Mouse (Mus musculus) kidney, postnatal 0 days (tissue): Measurements from ENCODE around the gene Golga1. TPM values are rescaled to one million over a fixed set of nuclear protein-coding genes. Genes with fewer than 3 reads are reported as not detected.

Experiments
- ATAC-seq: fragments of 200-750 bp; cut with Nextera tagmentation; replicated peaks from 2 replicates; pipeline ENCODE4 v1.8.0; 2017; ENCODE audit warnings: low read depth, moderate number of reproducible peaks, moderate TSS enrichment, moderate library complexity; ENCODE audit not compliant: low FRiP score
- DNase-seq: peaks from one replicate; pipeline ENCODE4 v3.0.0-alpha.2; 2016; ENCODE audit warnings: low spot score
- H3K27ac ChIP-seq: fragments of 300-500 bp; sonication (generic); 2 replicates; pipeline ENCODE4 v1.5.1; 2014; ENCODE audit warnings: mild to moderate bottlenecking
- H3K27me3 ChIP-seq: fragments of 300-500 bp; sonication (generic); 2 replicates; pipeline ENCODE4 v1.6.1; 2014; ENCODE audit warnings: low read length, mixed read lengths; ENCODE audit not compliant: insufficient read depth
- H3K36me3 ChIP-seq: fragments of 300-500 bp; sonication (generic); 2 replicates; pipeline ENCODE4 v1.6.1; 2014; ENCODE audit warnings: low read length, mixed read lengths; ENCODE audit not compliant: insufficient read depth
- H3K4me1 ChIP-seq: fragments of 300-500 bp; sonication (generic); replicated peaks from 2 replicates; pipeline ENCODE4 v1.6.1; 2014; ENCODE audit warnings: antibody characterized with exemption, low read length, mixed read lengths; ENCODE audit not compliant: insufficient read depth
- H3K4me2 ChIP-seq: fragments of 300-500 bp; sonication (generic); 2 replicates; pipeline ENCODE4 v1.6.1; 2014; ENCODE audit warnings: mild to moderate bottlenecking, low read length, moderate library complexity, mixed read lengths
- H3K4me3 ChIP-seq: fragments of 300-500 bp; sonication (generic); replicated peaks from 2 replicates; pipeline ENCODE4 v1.5.1; 2014; ENCODE audit warnings: low read depth, low read length
- H3K9ac ChIP-seq: fragments of 300-500 bp; sonication (generic); 2 replicates; pipeline ENCODE4 v1.6.1; 2014; ENCODE audit warnings: low read depth, low read length
- H3K9me3 ChIP-seq: fragments of 300-500 bp; sonication (generic); replicated peaks from 2 replicates; pipeline ENCODE4 v1.6.1; 2016; ENCODE audit warnings: low read length, inconsistent platforms, mixed read lengths
- CTCF ChIP-seq: IDR thresholded peaks from 2 replicates; pipeline ENCODE4 v1.5.1; 2016; ENCODE audit warnings: antibody characterized with exemption, low read depth, mild to moderate bottlenecking, moderate library complexity
- WGBS: fragments of 180-500 bp; shearing (Covaris S2); extraction: QIAGEN DNeasy Blood & Tissue Kit; methylation state at CpG from one replicate; pipeline ENCODE4 v1.1.7; 2014; 5-methylcytosine and 5-hydroxymethylcytosine counted together
- polyA plus RNA-seq: library from polyadenylated mRNA; unstranded; fragments of >200 nt; fragmentation: Nextera tagmentation; extraction: Ambion mirVana; gene quantifications from 2 replicates; pipeline ENCODE4 v1.2.1, GENCODE M21; 2015

Gene Golga1
- polyA plus RNA-seq, 1 experiment from 2014 or later = 26.3 TPM

DNA sequence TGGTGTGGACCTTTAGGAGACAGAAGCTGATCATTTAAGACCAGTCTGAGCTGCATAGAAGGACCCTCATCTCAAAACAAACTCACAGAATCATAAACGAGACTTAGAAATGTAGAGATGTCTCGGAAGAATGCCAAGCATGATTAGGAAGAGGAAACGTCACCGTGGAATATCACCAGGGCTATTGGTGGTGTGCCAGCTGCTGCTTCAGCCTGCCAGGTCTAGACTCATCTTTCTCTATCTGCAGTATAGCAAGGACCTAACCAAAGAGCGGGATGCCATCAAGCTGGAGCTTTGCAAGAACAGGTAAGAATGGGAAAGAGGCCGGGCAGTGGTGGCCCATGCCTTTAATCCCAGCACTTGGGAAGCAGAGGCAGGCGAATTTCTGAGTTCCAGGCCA, 91.6 kb downstream of the Golga1 start:
- WGBS = 75% methylated on average over 7 of the region's 7 CpGs

DNA sequence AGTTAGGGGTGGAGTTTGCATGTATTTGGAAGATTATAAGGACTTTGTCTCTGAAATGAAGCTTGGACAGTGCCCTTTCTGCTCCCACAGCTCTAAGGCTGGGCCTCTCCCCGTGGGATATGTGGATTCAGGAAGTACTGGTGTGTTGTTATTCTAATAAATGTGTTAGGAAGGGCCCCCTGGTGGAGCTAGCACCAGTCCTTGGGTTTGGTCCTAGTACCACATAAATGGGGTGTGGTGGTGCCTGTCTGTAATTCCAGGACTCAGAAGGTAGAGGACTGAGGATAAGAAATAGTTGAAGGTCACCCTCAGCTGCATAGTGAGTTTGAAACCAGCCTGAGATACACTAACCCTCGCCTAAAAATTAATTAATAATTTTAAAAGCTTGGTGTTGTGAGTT, 92.1 kb downstream of the Golga1 start:
- no peaks in the 10 kb centered on the region for H3K27me3 ChIP-seq
- WGBS = 30% methylated on average over 2 of the region's 2 CpGs

More for the DNA sequence above, 91.6 kb downstream of the Golga1 start:
- Histone ChIP-seq H3K36me3 (no peaks in the 10 kb centered on the region), H3K4me2 (no peak overlapping the region), H3K4me1 (no peaks in the 10 kb centered on the region), H3K9me3 (no peaks in the 10 kb centered on the region), H3K4me3 (no peak overlapping the region), H3K27ac (no peak overlapping the region), H3K27me3 (no peaks in the 10 kb centered on the region), H3K9ac (no peak overlapping the region)
- no peak for TF ChIP-seq CTCF
- ATAC-seq (no peak), DNase-seq (no peak)

DNA sequence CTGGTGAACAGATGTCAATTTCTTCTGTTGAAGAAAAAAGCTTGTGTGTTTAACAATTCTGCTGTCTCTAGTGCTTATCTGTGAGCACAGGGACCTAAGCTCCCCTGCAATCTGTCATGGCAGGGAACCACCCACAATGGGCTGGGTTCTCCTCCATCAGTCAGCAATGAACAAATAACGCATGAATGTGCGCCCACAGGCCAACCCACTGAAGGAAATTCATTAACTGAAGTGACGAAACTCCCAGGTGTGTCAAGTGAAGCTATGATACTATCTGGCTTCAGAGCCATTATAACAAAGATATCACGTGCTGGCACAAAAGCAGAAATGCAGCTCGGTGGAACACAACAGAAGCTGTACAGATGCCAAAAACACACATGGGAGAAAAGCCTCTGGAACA, 95.3 kb downstream of the Golga1 start:
- H3K4me3 ChIP-seq = no peak overlapping the region
- WGBS = 70% methylated on average over 5 of the region's 5 CpGs
- no peak for DNase-seq
- no peak overlapping the region for H3K27ac ChIP-seq
- H3K4me2 ChIP-seq = no peak overlapping the region
- ATAC-seq = no peak
- no peaks in the 10 kb centered on the region for H3K36me3 ChIP-seq
- no peaks in the 10 kb centered on the region for H3K9me3 ChIP-seq
- no peak for TF ChIP-seq CTCF
- H3K27me3 ChIP-seq = no peaks in the 10 kb centered on the region
- no peaks in the 10 kb centered on the region for H3K4me1 ChIP-seq
- no peak overlapping the region for H3K9ac ChIP-seq

More for the DNA sequence above, 92.1 kb downstream of the Golga1 start:
- no peak overlapping the region for H3K27ac ChIP-seq
- no peaks in the 10 kb centered on the region for H3K36me3 ChIP-seq
- no peak overlapping the region for H3K9ac ChIP-seq
- no peak overlapping the region for H3K4me2 ChIP-seq
- no peaks in the 10 kb centered on the region for H3K4me1 ChIP-seq
- H3K9me3 ChIP-seq = no peaks in the 10 kb centered on the region
- no peak overlapping the region for H3K4me3 ChIP-seq
- TF ChIP-seq CTCF = 0 out of 2 replicates have a peak, but pooled peaks have one; percentile 26
- no peak for ATAC-seq
- DNase-seq = no peak

DNA sequence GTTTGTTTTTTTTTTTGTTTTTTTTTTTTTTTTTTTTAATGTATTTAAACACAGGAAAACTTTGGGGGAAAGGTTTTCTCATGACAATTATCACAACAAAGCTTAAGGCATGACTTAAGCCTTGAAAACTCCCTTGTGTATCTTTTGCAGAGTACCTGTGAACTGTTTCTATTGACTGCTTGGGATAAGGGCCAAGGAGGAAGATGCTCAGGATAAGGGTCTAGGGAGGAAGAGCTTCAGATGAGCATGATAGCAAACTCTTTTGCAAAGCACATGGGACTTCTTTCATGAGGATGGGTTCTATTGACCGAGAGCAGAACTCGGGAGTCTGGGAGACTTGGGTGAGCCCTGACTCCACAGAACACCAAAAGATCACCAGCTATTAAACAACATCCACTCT, 95.7 kb downstream of the Golga1 start:
- TF ChIP-seq CTCF = no peak
- H3K4me3 ChIP-seq = no peak overlapping the region
- H3K27ac ChIP-seq = no peak overlapping the region
- no peak overlapping the region for H3K4me2 ChIP-seq
- WGBS = 96% methylated on average over 2 of the region's 2 CpGs
- H3K27me3 ChIP-seq = no peaks in the 10 kb centered on the region
- ATAC-seq = no peak
- no peak overlapping the region for H3K9ac ChIP-seq
- H3K36me3 ChIP-seq = no peaks in the 10 kb centered on the region
- DNase-seq = no peak
- no peaks in the 10 kb centered on the region for H3K9me3 ChIP-seq
- H3K4me1 ChIP-seq = no peaks in the 10 kb centered on the region

Other genes with a start within 250 kb of the Golga1 start
- 0.51 TPM in 2 replicates for gene Nr6a1, start 137.9 kb downstream of the Golga1 start, polyA plus RNA-seq
- 2.4 and 2.7 TPM in 2 replicates for gene Olfml2a, start 133.6 kb downstream of the Golga1 start, polyA plus RNA-seq
- 1.5 and 1.6 TPM in 2 replicates for gene Wdr38, start 68.1 kb downstream of the Golga1 start, polyA plus RNA-seq
- 133 and 135 TPM in 2 replicates for gene Arpc5l, start 60.2 kb downstream of the Golga1 start, polyA plus RNA-seq
- gene Rpl35, start 59.9 kb downstream of the Golga1 start, polyA plus RNA-seq = 1,056 and 1,199 TPM in 2 replicates
- 5.4 and 6.7 TPM in 2 replicates for gene Scai, start 125.2 kb upstream of the Golga1 start, polyA plus RNA-seq
- 76.8 and 81.1 TPM in 2 replicates for gene Ppp6c, start 160.9 kb upstream of the Golga1 start, polyA plus RNA-seq